Mouse (Mus musculus): ENCODE results near the gene Blzf1. TPM values are rescaled to one million over a fixed set of nuclear protein-coding genes. Genes with fewer than 3 reads are reported as not detected.
A peak's percentile ranks its signal among the peaks of the same experiment; 100 is the strongest.

The Blzf1 gene
- total RNA-seq, 2 experiments from 2014 or later = 28.9 to 29.7 TPM

DNA sequence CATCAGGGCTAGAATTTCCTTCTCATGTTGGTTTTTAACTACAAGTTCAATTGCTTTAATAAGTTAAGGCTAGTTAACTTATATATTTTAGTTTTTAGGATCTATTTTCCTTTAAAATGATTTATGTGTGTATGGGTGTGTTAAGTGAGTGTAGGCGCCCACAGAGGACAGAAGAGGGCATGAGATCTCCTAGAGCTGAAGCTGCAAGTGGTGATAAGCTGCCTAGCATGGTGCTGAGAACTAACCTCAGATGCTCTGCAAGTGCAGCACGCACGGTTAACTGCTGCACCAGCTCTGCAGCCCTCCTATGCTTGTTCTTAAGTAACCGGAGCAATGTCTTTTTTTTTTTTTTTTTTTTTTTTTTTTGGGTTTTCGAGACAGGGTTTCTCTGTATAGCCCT is 10.8 kb downstream of the Blzf1 start:
- no peak for DNase-seq (ENCODE audit: low spot score in 2 of 2)

GRCm38 (mm10) chr1:164294071-164294470 is 13.2 kb downstream of the Blzf1 start:
- no peak for DNase-seq (ENCODE audit: low spot score in 2 of 2)

DNA sequence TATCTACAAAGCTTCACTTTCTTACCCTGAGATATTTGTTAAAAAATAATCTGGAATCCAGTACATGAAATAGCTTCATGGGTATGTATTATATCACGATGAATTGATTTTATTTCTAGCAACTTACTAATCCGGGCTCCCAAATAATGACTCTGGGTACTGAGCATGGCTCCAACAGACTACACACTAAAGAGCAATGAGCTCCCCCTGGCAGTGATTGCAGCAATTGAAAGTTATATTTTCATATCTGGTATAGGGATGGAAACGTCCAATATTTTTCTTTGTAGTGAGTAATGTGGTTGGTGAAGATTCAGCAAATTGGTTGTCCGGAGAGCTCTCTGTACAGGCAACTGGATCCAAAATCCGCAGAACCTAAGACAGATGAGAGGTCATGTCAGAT is 15.2 kb downstream of the Blzf1 start:
- no peak for DNase-seq (ENCODE audit: low spot score in 2 of 2)

GRCm38 (mm10) chr1:164287406-164287805 is 19.9 kb downstream of the Blzf1 start:
- no peak for DNase-seq (ENCODE audit: low spot score in 2 of 2)

DNA sequence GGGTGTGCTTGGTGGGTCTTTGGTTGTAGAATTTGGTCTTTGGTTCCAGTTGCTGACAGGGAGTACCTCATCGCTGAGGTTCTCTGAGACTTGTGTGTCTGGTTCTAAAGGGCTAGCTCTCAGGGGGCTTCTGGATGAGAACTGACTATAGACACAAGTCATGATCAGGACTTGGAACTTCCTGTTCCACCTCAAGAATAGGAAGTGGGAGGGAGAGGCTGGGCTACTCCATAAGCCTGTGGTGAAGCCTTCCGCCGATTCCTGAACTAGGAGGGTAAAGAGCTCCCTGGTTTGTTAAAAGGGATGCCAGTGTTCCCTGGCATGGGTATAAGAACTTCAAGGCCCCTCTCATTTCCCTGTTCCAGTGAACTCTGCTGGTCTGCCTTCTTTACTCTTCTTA is 23.3 kb downstream of the Blzf1 start:
- no peak for DNase-seq (ENCODE audit: low spot score in 2 of 2)

DNA sequence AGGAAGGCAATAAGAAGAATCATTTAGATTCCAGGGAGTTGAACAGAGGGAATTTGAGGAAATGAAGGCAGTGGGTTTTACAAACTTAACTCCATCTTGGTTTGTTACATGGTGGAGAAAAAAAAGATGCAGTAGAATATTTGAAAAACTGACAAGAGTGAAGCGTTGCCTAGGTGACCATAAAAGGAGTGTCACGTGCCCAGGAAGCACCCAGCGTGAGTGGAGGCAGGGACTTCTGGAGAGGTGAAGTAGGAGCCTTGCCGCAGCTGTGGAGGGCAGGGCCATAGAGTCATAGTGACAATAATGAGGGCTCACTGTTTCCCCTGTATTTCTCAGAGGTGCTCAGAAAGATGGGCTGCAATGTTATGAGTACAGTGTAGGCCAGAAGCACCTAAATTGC is 28.0 kb downstream of the Blzf1 start:
- DNase-seq (ENCODE audit: low spot score in 2 of 2) = no peak

GRCm38 (mm10) chr1:164276552-164276951 is 30.7 kb downstream of the Blzf1 start:
- DNase-seq (ENCODE audit: low spot score in 2 of 2) = no peak

DNA sequence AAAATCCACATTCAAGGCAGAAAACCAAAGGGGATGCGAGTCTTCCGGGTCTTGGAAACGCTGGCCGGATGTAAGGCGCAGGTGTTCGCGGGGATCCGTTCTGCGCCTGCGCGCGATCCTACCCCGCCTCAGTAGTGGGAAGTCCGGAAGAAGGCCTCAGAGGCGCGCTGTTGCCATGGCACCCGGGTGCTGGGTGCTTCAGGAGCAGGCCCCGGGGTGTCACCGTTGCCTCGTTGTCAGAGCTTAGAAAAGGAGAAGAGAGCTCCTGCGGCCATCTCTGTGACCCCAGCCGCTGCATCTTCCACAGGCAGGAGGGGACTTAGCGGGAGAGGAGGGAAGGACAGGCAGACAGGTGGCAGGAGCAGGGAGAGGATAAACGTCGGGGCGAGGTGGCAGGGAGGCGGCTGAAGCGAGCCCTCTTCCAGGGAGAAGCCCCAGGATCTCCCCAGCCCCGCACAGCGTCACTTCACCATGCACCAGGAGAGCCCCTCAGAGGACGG is 31.8 kb downstream of the Blzf1 start, which contains the start of gene Ccdc181:
Gene Ccdc181 (plus strand): TSS at position 131 of the 500 bp plus-strand sequence.
- DNase-seq (ENCODE audit: low spot score in 2 of 2) = peak; percentile 81 to 85

- no peak for DNase-seq (ENCODE audit: low spot score in 2 of 2)
Measured at GRCm38 (mm10) chr1:164273659-164274058, 33.6 kb downstream of the Blzf1 start.

DNA sequence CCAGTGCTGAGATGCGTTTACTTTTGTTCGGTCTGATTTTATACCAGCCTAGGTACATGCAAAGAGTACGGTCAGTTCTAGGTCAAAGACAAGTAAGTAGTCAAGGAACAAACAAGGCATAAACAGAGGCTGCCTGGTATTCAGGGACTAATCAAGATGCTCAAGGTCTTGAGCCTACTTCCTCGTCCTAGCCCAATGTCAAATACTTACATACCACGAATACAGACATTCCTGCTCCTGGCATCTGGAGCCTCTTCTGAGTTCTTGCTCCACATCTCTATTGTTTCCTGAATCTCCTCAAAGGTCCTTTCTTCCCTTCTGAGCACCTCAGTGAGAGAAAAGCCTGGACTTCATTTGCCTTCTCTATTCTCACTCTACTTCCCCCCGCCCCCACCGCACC is 36.3 kb downstream of the Blzf1 start:
- no peak for DNase-seq (ENCODE audit: low spot score in 2 of 2)

DNA sequence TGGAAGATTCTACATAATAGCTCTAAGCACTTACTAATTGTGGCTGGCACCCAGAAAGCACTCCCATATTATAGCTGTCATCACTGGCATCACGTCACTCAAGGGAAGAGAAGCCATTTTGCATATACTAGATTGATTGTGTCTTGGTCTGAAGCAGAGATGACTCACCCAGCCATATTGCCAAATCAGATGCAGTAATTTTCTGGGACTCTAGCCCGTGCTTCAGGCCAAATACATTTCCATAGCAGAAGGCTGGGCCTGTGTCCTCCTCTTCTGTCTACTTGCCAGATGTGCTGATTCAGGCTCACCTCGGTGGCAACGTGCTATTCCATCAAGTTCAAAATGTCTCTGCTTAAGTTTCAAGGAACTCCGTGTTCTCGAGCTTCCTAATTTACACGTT is 45.7 kb downstream of the Blzf1 start:
- DNase-seq (ENCODE audit: low spot score in 2 of 2) = no peak

- no peak for DNase-seq (ENCODE audit: low spot score in 2 of 2)
Measured at GRCm38 (mm10) chr1:164260171-164261028, 46.9 kb downstream of the Blzf1 start.

GRCm38 (mm10) chr1:164254836-164255235 is 52.5 kb downstream of the Blzf1 start:
- no peak for DNase-seq (ENCODE audit: low spot score in 2 of 2)

DNA sequence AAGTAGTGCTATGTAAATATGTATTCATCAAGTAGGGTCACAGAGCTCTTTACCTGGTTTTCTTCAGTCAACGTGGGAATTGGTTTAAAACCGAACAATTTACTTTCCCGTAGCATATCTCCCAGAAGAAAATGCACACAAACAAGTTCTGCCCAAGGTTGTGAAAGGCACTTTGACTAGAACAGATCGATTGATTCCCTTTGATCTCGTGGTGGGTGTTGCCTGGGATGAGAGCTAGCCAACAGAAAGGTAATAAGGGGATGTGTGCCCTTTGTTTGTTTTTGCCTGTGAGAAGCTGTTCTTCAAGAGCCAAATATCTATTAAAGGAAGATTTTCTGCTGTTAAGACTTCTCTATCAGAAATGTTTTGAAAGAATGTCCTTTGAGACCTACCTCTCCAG is 54.7 kb downstream of the Blzf1 start:
- DNase-seq (ENCODE audit: low spot score in 2 of 2) = no peak

GRCm38 (mm10) chr1:164251438-164251837 is 55.9 kb downstream of the Blzf1 start:
- no peak for DNase-seq (ENCODE audit: low spot score in 2 of 2)

DNA sequence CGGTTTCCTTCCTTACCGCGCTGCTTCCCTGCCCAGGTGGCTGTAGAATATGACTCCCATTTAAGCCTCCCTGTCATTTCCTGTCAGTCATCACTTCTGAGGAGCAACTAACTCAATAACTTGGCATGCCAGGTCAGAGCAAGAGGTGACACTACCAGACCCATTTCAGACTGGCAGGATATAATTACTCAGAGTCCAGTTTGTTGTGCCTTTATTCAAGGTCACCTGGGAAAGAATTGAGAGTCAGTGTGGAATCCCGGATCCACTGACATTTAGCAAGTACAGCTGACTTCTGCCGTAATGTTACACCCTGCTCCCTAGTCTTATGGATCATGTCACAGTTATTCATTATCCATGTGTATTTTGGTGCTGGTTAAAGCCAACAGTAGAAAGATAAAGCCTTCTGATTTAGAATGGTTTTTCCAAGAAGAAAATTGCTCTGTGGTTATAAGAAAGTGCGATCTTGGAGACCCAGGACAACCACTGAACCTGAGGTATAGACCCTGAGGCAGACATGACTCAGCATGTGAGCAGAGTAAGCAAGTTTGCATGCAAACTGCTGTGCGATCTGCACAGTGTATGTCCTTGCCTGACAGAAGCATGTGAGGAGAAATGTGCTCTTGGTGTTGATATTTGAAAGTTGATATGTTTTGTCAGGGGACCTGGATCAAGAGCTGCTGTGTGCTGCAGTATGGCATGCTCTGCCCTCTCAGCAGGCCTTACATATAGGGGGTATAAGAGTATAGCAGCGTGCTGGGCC is 56.7 kb downstream of the Blzf1 start:
- DNase-seq (ENCODE audit: low spot score in 2 of 2) = no peak

- DNase-seq (ENCODE audit: low spot score in 2 of 2) = no peak
Measured at GRCm38 (mm10) chr1:164249332-164249711, 58.0 kb downstream of the Blzf1 start.

DNA sequence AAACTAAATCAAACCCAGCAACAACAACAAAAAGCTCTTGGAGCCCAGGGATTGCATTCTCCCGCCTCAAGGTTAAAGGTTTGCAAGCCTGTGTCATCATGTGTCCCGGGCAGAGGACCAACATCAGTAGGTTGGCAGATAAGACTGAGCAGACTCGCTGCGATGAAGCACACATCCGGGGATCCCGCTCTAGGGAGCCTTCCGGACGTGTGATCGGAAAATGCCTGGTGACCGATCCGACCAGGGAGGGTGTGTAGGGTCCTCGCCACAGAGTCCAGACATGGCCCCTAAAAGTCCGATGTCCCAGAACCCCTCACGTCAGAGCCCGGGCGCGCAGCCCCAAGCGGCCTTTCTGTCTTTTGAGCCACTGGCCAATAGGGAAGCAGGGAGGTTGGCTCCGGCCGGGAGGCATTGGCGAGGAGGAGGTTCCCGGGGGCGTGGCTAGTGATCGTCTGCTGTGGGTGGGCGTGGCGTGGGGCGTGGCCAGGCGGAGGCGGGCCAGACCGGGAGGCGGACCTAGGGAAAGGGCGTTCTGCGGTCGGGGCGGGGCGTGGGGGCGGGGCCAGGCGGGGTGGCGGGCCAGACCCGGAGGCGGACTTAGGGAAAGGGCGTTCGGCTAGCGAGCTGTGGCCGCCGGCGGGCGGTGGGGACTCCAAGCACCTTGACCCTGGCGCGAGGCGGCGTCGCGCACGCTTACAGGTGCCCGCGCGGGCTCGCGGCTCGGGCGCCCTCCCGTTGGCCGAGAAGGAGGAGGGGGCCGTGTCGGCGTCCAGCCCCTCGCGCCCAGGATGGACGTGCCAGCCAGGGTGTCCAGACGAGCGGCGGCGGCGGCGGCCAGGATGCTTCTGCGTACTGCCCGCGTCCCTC is 58.6 kb downstream of the Blzf1 start, which contains the start of gene Slc19a2:
Gene Slc19a2 (plus strand): TSS at position 582 of the 867 bp plus-strand sequence.
- peak; percentile 96 for DNase-seq (ENCODE audit: low spot score in 2 of 2)

DNA sequence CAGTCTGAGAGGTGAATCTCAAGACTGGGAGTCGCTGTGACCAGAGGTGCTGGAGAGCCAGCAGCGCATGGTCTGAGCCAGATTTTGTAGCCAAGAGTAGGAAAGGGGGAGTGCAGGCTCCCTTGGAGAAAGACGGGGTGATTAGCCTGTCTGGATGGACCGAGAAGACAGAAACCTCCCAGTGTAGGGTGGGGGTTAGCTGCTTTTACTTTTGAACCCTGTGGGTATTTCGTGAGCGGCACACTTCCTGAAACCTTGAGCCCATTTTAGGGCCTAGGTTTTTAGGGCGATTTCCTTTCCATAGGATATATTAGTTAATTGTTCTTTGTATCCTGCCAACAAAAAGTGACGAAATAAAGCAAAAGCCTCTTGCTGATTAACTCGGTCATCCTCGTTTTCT is 59.3 kb downstream of the Blzf1 start:
- no peak for DNase-seq (ENCODE audit: low spot score in 2 of 2)

- DNase-seq (ENCODE audit: low spot score in 2 of 2) = no peak
Measured at GRCm38 (mm10) chr1:164247442-164247841, 59.8 kb downstream of the Blzf1 start.

- no peak for DNase-seq (ENCODE audit: low spot score in 2 of 2)
Measured at GRCm38 (mm10) chr1:164242809-164243208, 64.5 kb downstream of the Blzf1 start.
